Mouse (Mus musculus): ENCODE data around the gene Slc17a7. TPM values are rescaled to one million over a fixed set of nuclear protein-coding genes. Genes with fewer than 3 reads are reported as not detected.

Slc17a7 gene
- polyA plus RNA-seq, 1 experiment from 2014 or later, result 1.1 TPM

- 81% methylated on average over 9 of the region's 9 CpGs for WGBS
Measured at GRCm38 (mm10) chr7:45155590-45155989, 8.2 kb upstream of the Slc17a7 start.

GRCm38 (mm10) chr7:45156206-45156605 lies 7.5 kb upstream of the Slc17a7 start:
- Histone ChIP-seq H3K9me3 (replicated peaks; ENCODE audit: control insufficient read depth, low read length, poor library complexity, severe bottlenecking) (no peaks in the 10 kb centered on the region), H3K27ac (ENCODE audit: low read length) (no peak overlapping the region), H3K9ac (ENCODE audit: low read depth, low read length) (no peak overlapping the region), H3K4me3 (ENCODE audit: low read depth, low read length) (no peak overlapping the region), H3K27me3 (ENCODE audit: control insufficient read depth, insufficient read depth, low read depth, low read length) (no peaks in the 10 kb centered on the region), H3K36me3 (ENCODE audit: control insufficient read depth, insufficient read depth, low read length) (peaks cover 13% of the 10 kb centered on the region), H3K4me1 (ENCODE audit: control insufficient read depth, insufficient read depth, low read length) (peaks cover 13% of the 10 kb centered on the region), H3K4me2 (ENCODE audit: low read length) (no peak overlapping the region)
- no peak for ATAC-seq
- 97% methylated on average over 15 of the region's 15 CpGs for WGBS

More at GRCm38 (mm10) chr7:45155590-45155989, 8.2 kb upstream of the Slc17a7 start:
- Histone ChIP-seq H3K27me3 (ENCODE audit: control insufficient read depth, insufficient read depth, low read depth, low read length) (no peaks in the 10 kb centered on the region), H3K4me1 (ENCODE audit: control insufficient read depth, insufficient read depth, low read length) (peaks cover 13% of the 10 kb centered on the region), H3K9me3 (replicated peaks; ENCODE audit: control insufficient read depth, low read length, poor library complexity, severe bottlenecking) (no peaks in the 10 kb centered on the region), H3K36me3 (ENCODE audit: control insufficient read depth, insufficient read depth, low read length) (peaks cover 13% of the 10 kb centered on the region), H3K4me2 (ENCODE audit: low read length) (peak overlapping the region; percentile 57; the same call in 1 of the 2 replicates), H3K4me3 (ENCODE audit: low read depth, low read length) (no peak overlapping the region), H3K9ac (ENCODE audit: low read depth, low read length) (no peak overlapping the region), H3K27ac (ENCODE audit: low read length) (no peak overlapping the region)
- no peak for ATAC-seq

- H3K36me3 ChIP-seq (ENCODE audit: control insufficient read depth, insufficient read depth, low read length), result peaks cover 13% of the 10 kb centered on the region
- no peaks in the 10 kb centered on the region for H3K9me3 ChIP-seq (replicated peaks; ENCODE audit: control insufficient read depth, low read length, poor library complexity, severe bottlenecking)
- no peak overlapping the region for H3K27ac ChIP-seq (ENCODE audit: low read length)
- peaks cover 15% of the 10 kb centered on the region for H3K4me1 ChIP-seq (ENCODE audit: control insufficient read depth, insufficient read depth, low read length)
- no peak overlapping the region for H3K4me3 ChIP-seq (ENCODE audit: low read depth, low read length)
- H3K4me2 ChIP-seq (ENCODE audit: low read length), result no peak overlapping the region
- no peak for ATAC-seq
- no peaks in the 10 kb centered on the region for H3K27me3 ChIP-seq (ENCODE audit: control insufficient read depth, insufficient read depth, low read depth, low read length)
- H3K9ac ChIP-seq (ENCODE audit: low read depth, low read length), result no peak overlapping the region
- 91% methylated on average over 14 of the region's 14 CpGs for WGBS
Measured at GRCm38 (mm10) chr7:45157459-45157858, 6.3 kb upstream of the Slc17a7 start.

- Histone ChIP-seq H3K4me2 (ENCODE audit: low read length) (no peak overlapping the region), H3K9me3 (replicated peaks; ENCODE audit: control insufficient read depth, low read length, poor library complexity, severe bottlenecking) (no peaks in the 10 kb centered on the region), H3K9ac (ENCODE audit: low read depth, low read length) (no peak overlapping the region), H3K27me3 (ENCODE audit: control insufficient read depth, insufficient read depth, low read depth, low read length) (peaks cover 10% of the 10 kb centered on the region), H3K27ac (ENCODE audit: low read length) (no peak overlapping the region), H3K4me1 (ENCODE audit: control insufficient read depth, insufficient read depth, low read length) (peaks cover 14% of the 10 kb centered on the region), H3K4me3 (ENCODE audit: low read depth, low read length) (no peak overlapping the region), H3K36me3 (ENCODE audit: control insufficient read depth, insufficient read depth, low read length) (peaks cover 13% of the 10 kb centered on the region)
- ATAC-seq, result no peak
- 96% methylated on average over 6 of the region's 6 CpGs for WGBS
Measured at GRCm38 (mm10) chr7:45158991-45159390, 4.8 kb upstream of the Slc17a7 start.

GRCm38 (mm10) chr7:45160316-45160800 lies 3.4 kb upstream of the Slc17a7 start:
- Histone ChIP-seq H3K9ac (ENCODE audit: low read depth, low read length) (no peak overlapping the region), H3K9me3 (replicated peaks; ENCODE audit: control insufficient read depth, low read length, poor library complexity, severe bottlenecking) (no peaks in the 10 kb centered on the region), H3K27me3 (ENCODE audit: control insufficient read depth, insufficient read depth, low read depth, low read length) (peaks cover 24% of the 10 kb centered on the region), H3K36me3 (ENCODE audit: control insufficient read depth, insufficient read depth, low read length) (peaks cover 13% of the 10 kb centered on the region), H3K27ac (ENCODE audit: low read length) (no peak overlapping the region), H3K4me3 (ENCODE audit: low read depth, low read length) (no peak overlapping the region), H3K4me1 (ENCODE audit: control insufficient read depth, insufficient read depth, low read length) (peaks cover 10% of the 10 kb centered on the region), H3K4me2 (ENCODE audit: low read length) (no peak overlapping the region)
- WGBS, result 92% methylated on average over 6 of the region's 6 CpGs
- no peak for ATAC-seq

GRCm38 (mm10) chr7:45160866-45161265 lies 2.9 kb upstream of the Slc17a7 start:
- H3K9me3 ChIP-seq (replicated peaks; ENCODE audit: control insufficient read depth, low read length, poor library complexity, severe bottlenecking), result no peaks in the 10 kb centered on the region
- no peak for ATAC-seq
- H3K27me3 ChIP-seq (ENCODE audit: control insufficient read depth, insufficient read depth, low read depth, low read length), result peaks cover 29% of the 10 kb centered on the region
- no peak overlapping the region for H3K9ac ChIP-seq (ENCODE audit: low read depth, low read length)
- H3K4me3 ChIP-seq (ENCODE audit: low read depth, low read length), result no peak overlapping the region
- H3K36me3 ChIP-seq (ENCODE audit: control insufficient read depth, insufficient read depth, low read length), result peaks cover 13% of the 10 kb centered on the region
- H3K4me1 ChIP-seq (ENCODE audit: control insufficient read depth, insufficient read depth, low read length), result peaks cover 8% of the 10 kb centered on the region
- H3K27ac ChIP-seq (ENCODE audit: low read length), result no peak overlapping the region
- no peak overlapping the region for H3K4me2 ChIP-seq (ENCODE audit: low read length)
- 97% methylated on average over 3 of the region's 3 CpGs for WGBS

- Histone ChIP-seq H3K4me1 (ENCODE audit: control insufficient read depth, insufficient read depth, low read length) (peaks cover 8% of the 10 kb centered on the region), H3K36me3 (ENCODE audit: control insufficient read depth, insufficient read depth, low read length) (peaks cover 13% of the 10 kb centered on the region), H3K27me3 (ENCODE audit: control insufficient read depth, insufficient read depth, low read depth, low read length) (peaks cover 38% of the 10 kb centered on the region), H3K27ac (ENCODE audit: low read length) (peak overlapping the region; percentile 42), H3K9me3 (replicated peaks; ENCODE audit: control insufficient read depth, low read length, poor library complexity, severe bottlenecking) (no peaks in the 10 kb centered on the region), H3K9ac (ENCODE audit: low read depth, low read length) (peak overlapping the region; percentile 56), H3K4me2 (ENCODE audit: low read length) (peak overlapping the region; percentile 86), H3K4me3 (ENCODE audit: low read depth, low read length) (peak overlapping the region; percentile 44)
- WGBS, result 4% methylated on average over 32 of the region's 35 CpGs
- ATAC-seq, result peak; percentile 94
Measured at GRCm38 (mm10) chr7:45161612-45162473, 1.9 kb upstream of the Slc17a7 start.

- peak; percentile 13; the same call in 1 of the 2 replicates for ATAC-seq
- peaks cover 41% of the 10 kb centered on the region for H3K27me3 ChIP-seq (ENCODE audit: control insufficient read depth, insufficient read depth, low read depth, low read length)
- H3K4me1 ChIP-seq (ENCODE audit: control insufficient read depth, insufficient read depth, low read length), result peaks cover 8% of the 10 kb centered on the region
- peaks cover 11% of the 10 kb centered on the region for H3K36me3 ChIP-seq (ENCODE audit: control insufficient read depth, insufficient read depth, low read length)
- H3K27ac ChIP-seq (ENCODE audit: low read length), result peak overlapping the region; percentile 39
- H3K4me3 ChIP-seq (ENCODE audit: low read depth, low read length), result peak overlapping the region; percentile 44
- 23% methylated on average over 6 of the region's 6 CpGs for WGBS
- H3K9me3 ChIP-seq (replicated peaks; ENCODE audit: control insufficient read depth, low read length, poor library complexity, severe bottlenecking), result no peaks in the 10 kb centered on the region
- peak overlapping the region; percentile 56 for H3K9ac ChIP-seq (ENCODE audit: low read depth, low read length)
- H3K4me2 ChIP-seq (ENCODE audit: low read length), result peak overlapping the region; percentile 86
Measured at GRCm38 (mm10) chr7:45162551-45162950, 1.2 kb upstream of the Slc17a7 start.

- Histone ChIP-seq H3K4me1 (ENCODE audit: control insufficient read depth, insufficient read depth, low read length) (peaks cover 14% of the 10 kb centered on the region), H3K9me3 (replicated peaks; ENCODE audit: control insufficient read depth, low read length, poor library complexity, severe bottlenecking) (no peaks in the 10 kb centered on the region), H3K9ac (ENCODE audit: low read depth, low read length) (no peak overlapping the region), H3K27ac (ENCODE audit: low read length) (no peak overlapping the region), H3K4me3 (ENCODE audit: low read depth, low read length) (no peak overlapping the region), H3K36me3 (ENCODE audit: control insufficient read depth, insufficient read depth, low read length) (peaks cover 11% of the 10 kb centered on the region; the same call in 1 of the 2 replicates), H3K4me2 (ENCODE audit: low read length) (no peak overlapping the region; the same call in 1 of the 2 replicates), H3K27me3 (ENCODE audit: control insufficient read depth, insufficient read depth, low read depth, low read length) (peaks cover 46% of the 10 kb centered on the region)
- WGBS, result 67% methylated on average over 9 of the region's 9 CpGs
- no peak for ATAC-seq
Measured at GRCm38 (mm10) chr7:45162996-45163615, 643 bp upstream of the Slc17a7 start.

Data from midbrain, embryonic 16.5 days (tissue).